ENCODE assay signal across 8 mouse cellular contexts in genomic region chr12:83520311-83520890, GRCm38 (mm10). TPM values are rescaled to one million over a fixed set of nuclear protein-coding genes. Genes with fewer than 3 reads are reported as not detected.
A peak's percentile ranks its signal among the peaks of the same experiment; 100 is the strongest.
DNase-seq lines count a peak whose midpoint lies in the region; ATAC-seq lines count a peak whose summit lies in the region.

Gene Dcaf4, plus strand, starts transcription at chr12:83520466.

- peaks cover 71% of the 10 kb centered on the region for H3K4me1 ChIP-seq in megakaryocyte, embryonic 14.5 days

- H3K4me3 ChIP-seq in megakaryocyte, embryonic 14.5 days (replicated peaks) = peak within 1 kb of the TSS; percentile 94

- peak; percentile 96 for ATAC-seq in common myeloid progenitor, adult 5-6 weeks (replicated peaks; ENCODE audit: low read depth, poor library complexity, severe bottlenecking)

- H3K27me3 ChIP-seq in megakaryocyte, embryonic 14.5 days (replicated peaks) = no peaks in the 10 kb centered on the region

- peaks cover 11% of the 10 kb centered on the region for H3K36me3 ChIP-seq in megakaryocyte, embryonic 14.5 days (replicated peaks; ENCODE audit: low read length)

- H3K9me3 ChIP-seq in megakaryocyte, embryonic 14.5 days = no peaks in the 10 kb centered on the region

- peak; percentile 99 for DNase-seq in ZHBTc4 (ENCODE audit: low read depth, low spot score)
- DNase-seq in gastrocnemius, adult 8-10 months (ENCODE audit: low spot score in 2 of 2) = peak; percentile 95 to 96
- DNase-seq in hindlimb bud, embryonic 11.5 days (ENCODE audit: extremely low spot score, low read depth, low spot score) = peak; percentile 75
- peak; percentile 94 to 96 for DNase-seq in left cerebral cortex, adult 8-10 months (ENCODE audit: low spot score in 2 of 2)
- DNase-seq in right cerebral cortex, postnatal 10 days (ENCODE audit: low spot score in 2 of 2) = peak; percentile 97 to 98
- DNase-seq in urinary bladder, postnatal 25 days (ENCODE audit: low spot score) = peak; percentile 97

RNA-seq across cellular contexts. Expression of gene Dcaf4, which starts in this region (rescaled TPM):
- total RNA-seq in common myeloid progenitor, adult 5-6 weeks (2017) = 19.4 and 27.1 TPM in 2 replicates
- 10 to 100 TPM; 18.7 to 30.4 (median 20.5) TPM for total RNA-seq in gastrocnemius, adult 8-10 months (2022)
- 10 to 100 TPM; 31.2 to 34.0 (median 33.0) TPM for total RNA-seq in left cerebral cortex, adult 8-10 months (2022)
- polyA plus RNA-seq in megakaryocyte, embryonic 14.5 days (2012; ENCODE audit: insufficient read depth, low replicate concordance) = 32.1 and 50.2 TPM in 2 replicates

Comparison
In these comparisons a context has a peak if more than half of its experiments do, and no peak if none do; other contexts are left out.
1. Peak in every context shown above with its lines: DNase-seq, ATAC-seq and H3K4me3 ChIP-seq.